Mouse (Mus musculus): ENCODE results near the gene Hspb8. TPM values are rescaled to one million over a fixed set of nuclear protein-coding genes. Genes with fewer than 3 reads are reported as not detected.

The Hspb8 gene
- polyA plus RNA-seq, 1 experiment from 2014 or later = 3.4 TPM

DNA sequence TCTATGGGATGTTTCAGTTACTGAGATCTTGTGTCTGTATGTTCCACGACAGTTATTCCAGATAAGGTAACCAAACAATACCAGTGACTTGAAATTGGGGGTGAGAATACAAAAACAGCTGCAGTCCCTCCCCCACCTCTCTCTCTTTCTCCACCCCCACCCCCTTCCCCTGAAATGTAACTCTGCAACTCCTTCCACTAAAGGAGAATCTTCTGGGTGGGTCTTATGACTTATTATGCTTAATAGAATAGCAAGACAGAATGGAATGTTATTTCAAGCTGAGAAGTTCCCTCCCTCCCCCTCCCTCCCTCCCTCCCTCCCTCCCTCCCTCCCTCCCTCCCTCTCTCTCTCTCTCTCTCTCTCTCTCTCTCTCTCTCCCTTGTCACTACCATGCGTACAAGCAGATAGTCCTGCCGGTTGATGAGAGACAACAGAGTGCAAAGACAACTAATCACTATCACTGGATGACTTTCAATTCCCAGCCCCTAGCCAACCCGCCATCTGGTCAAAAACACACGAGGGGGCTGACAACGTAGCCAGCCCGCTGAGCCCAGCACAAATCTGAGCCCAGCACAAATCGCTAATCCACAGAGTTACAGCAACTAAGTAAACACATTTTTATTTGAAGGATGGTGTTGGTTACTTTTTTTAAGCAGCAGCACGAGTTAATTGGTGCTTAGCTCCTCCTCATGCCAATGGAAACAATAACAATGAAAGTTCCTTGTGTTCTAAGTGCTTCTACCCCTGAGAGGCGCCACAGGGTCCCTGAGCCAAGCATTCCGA is 25.9 kb upstream of the Hspb8 start:
- no peak overlapping the region for H3K9ac ChIP-seq (replicated peaks; ENCODE audit: low read depth, low read length)
- no peaks in the 10 kb centered on the region for H3K27me3 ChIP-seq (ENCODE audit: control insufficient read depth, insufficient read depth, low read length)
- H3K4me2 ChIP-seq (ENCODE audit: low read depth, low read length) = no peak overlapping the region
- ATAC-seq (ENCODE audit: low read depth) = no peak
- H3K36me3 ChIP-seq (ENCODE audit: control insufficient read depth, insufficient read depth, low read length) = no peaks in the 10 kb centered on the region
- H3K9me3 ChIP-seq (ENCODE audit: control insufficient read depth, low read length) = no peaks in the 10 kb centered on the region
- no peak overlapping the region for H3K4me3 ChIP-seq (ENCODE audit: low read depth, low read length)
- no peak overlapping the region for H3K27ac ChIP-seq (ENCODE audit: low read depth, low read length)
- 14% methylated on average over 10 of the region's 11 CpGs for WGBS
- H3K4me1 ChIP-seq (ENCODE audit: control insufficient read depth, insufficient read depth, low read length) = no peaks in the 10 kb centered on the region

DNA sequence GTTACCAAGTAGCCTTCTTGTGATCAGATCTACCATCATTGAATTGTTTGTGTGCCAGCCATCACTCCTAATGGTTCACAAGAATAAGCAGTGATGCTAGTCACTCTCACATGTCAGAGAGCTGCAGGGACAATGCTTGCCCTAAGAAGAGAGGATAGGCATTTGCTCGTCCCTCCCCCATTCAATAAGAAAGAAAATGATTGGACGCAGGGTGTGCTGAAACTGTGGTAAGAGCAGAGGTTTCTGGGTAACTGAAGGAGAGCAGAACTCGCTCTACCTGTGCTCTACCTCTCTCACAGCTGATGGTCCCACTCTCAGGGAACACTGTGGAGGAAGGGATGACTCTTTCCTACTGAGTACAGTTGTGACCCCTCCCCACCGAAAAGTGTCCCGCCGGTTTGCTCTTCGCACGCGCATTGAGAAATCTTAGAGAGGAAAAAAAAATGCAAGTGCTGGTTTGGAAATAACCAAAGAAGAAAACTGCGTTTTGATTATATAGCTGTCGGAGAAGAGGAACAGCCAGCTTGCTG is 25.2 kb upstream of the Hspb8 start:
- Histone ChIP-seq H3K9me3 (ENCODE audit: control insufficient read depth, low read length) (no peaks in the 10 kb centered on the region), H3K27ac (ENCODE audit: low read depth, low read length) (no peak overlapping the region), H3K4me1 (ENCODE audit: control insufficient read depth, insufficient read depth, low read length) (no peaks in the 10 kb centered on the region), H3K36me3 (ENCODE audit: control insufficient read depth, insufficient read depth, low read length) (no peaks in the 10 kb centered on the region), H3K4me3 (ENCODE audit: low read depth, low read length) (no peak overlapping the region), H3K9ac (replicated peaks; ENCODE audit: low read depth, low read length) (no peak overlapping the region), H3K27me3 (ENCODE audit: control insufficient read depth, insufficient read depth, low read length) (no peaks in the 10 kb centered on the region), H3K4me2 (ENCODE audit: low read depth, low read length) (no peak overlapping the region)
- ATAC-seq (ENCODE audit: low read depth) = no peak
- WGBS = 58% methylated on average over 11 of the region's 11 CpGs

DNA sequence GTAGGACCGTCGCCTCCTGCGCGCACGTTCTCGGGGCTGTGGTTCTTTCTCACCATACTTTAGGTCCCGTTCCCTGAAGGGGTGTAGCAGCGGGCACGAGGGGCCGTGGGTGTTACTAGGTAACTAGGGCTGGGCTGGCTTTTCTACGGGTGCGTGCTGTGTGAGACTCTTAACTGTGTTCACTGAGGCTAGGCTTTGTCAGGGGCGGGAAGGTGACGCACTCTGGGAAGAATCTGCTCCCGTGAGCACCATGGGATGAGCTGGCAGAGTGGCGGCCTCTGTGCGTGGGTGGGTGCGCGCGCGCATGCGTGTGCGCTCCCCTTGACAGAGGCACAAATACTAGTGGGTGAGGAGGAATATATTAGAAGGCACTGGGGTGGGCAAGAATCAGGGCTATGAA is 23.9 kb upstream of the Hspb8 start:
- Histone ChIP-seq H3K27ac (ENCODE audit: low read depth, low read length) (no peak overlapping the region), H3K27me3 (ENCODE audit: control insufficient read depth, insufficient read depth, low read length) (no peaks in the 10 kb centered on the region), H3K36me3 (ENCODE audit: control insufficient read depth, insufficient read depth, low read length) (no peaks in the 10 kb centered on the region), H3K4me1 (ENCODE audit: control insufficient read depth, insufficient read depth, low read length) (no peaks in the 10 kb centered on the region), H3K4me2 (ENCODE audit: low read depth, low read length) (no peak overlapping the region), H3K4me3 (ENCODE audit: low read depth, low read length) (no peak overlapping the region), H3K9ac (replicated peaks; ENCODE audit: low read depth, low read length) (no peak overlapping the region), H3K9me3 (ENCODE audit: control insufficient read depth, low read length) (no peaks in the 10 kb centered on the region)
- 60% methylated on average over 23 of the region's 23 CpGs for WGBS
- no peak for ATAC-seq (ENCODE audit: low read depth)

DNA sequence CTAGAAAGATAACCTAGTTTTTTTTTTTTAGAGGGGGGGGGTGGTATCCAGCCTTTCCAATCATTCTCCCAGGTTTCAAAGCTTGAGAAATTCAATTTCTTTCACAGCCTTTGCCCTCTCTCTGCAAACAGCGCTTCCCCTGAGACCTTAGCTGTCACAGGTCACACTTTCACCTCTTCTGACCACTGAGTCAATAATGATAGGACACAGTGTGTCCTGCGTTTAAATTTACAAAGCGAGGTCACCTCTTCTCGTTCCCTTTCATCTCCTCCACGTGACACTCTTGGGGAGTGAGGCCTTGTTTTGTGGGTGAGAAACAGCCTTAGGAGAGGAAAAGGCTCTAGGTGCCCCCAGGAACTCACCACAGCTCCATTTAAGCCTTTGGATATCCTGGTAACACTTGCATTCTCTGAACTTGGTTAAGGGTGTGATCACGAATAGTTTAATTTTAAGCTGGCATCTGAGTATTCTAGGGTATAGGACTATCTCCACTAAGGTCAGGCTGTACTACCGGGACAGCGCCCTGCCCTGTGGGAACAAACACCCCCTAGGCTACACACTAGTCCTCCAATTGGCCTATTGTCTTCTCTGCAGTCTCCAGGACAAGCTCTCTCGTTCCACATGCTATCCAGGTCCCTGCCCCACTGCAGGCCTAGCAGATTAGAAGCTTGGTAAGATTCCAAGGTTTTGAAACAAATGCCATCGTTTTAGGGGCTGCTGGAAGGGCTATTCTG is 23.1 kb upstream of the Hspb8 start:
- H3K4me1 ChIP-seq (ENCODE audit: control insufficient read depth, insufficient read depth, low read length) = no peaks in the 10 kb centered on the region
- H3K27me3 ChIP-seq (ENCODE audit: control insufficient read depth, insufficient read depth, low read length) = no peaks in the 10 kb centered on the region
- H3K27ac ChIP-seq (ENCODE audit: low read depth, low read length) = no peak overlapping the region
- H3K9me3 ChIP-seq (ENCODE audit: control insufficient read depth, low read length) = no peaks in the 10 kb centered on the region
- no peak overlapping the region for H3K9ac ChIP-seq (replicated peaks; ENCODE audit: low read depth, low read length)
- no peak for ATAC-seq (ENCODE audit: low read depth)
- no peaks in the 10 kb centered on the region for H3K36me3 ChIP-seq (ENCODE audit: control insufficient read depth, insufficient read depth, low read length)
- H3K4me2 ChIP-seq (ENCODE audit: low read depth, low read length) = no peak overlapping the region
- no peak overlapping the region for H3K4me3 ChIP-seq (ENCODE audit: low read depth, low read length)
- WGBS = 56% methylated on average over 10 of the region's 10 CpGs

DNA sequence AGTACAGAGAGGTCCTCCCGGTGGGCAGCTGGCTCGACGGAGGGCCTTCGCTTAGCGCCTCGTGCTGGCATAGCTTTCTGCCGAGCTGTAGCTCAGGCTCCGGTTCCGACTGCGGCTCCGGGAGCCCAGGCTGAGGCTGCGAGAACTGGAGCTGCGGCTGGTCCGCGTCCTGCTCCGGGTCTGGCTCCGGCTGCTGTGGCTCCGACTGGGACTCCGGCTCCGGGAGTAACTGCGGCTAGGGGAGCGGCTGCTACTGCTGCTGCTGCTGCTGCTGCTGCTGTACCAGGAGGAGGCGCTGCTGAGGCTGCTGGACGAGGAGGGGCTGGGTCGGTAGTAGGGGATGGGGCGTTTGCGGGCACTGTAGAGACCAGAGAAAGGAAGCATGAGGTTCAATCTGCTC is 21.9 kb upstream of the Hspb8 start:
- H3K4me3 ChIP-seq (ENCODE audit: low read depth, low read length) = no peak overlapping the region
- 59% methylated on average over 27 of the region's 27 CpGs for WGBS
- no peak overlapping the region for H3K27ac ChIP-seq (ENCODE audit: low read depth, low read length)
- no peak for ATAC-seq (ENCODE audit: low read depth)
- no peak overlapping the region for H3K4me2 ChIP-seq (ENCODE audit: low read depth, low read length)
- no peaks in the 10 kb centered on the region for H3K4me1 ChIP-seq (ENCODE audit: control insufficient read depth, insufficient read depth, low read length)
- no peaks in the 10 kb centered on the region for H3K27me3 ChIP-seq (ENCODE audit: control insufficient read depth, insufficient read depth, low read length)
- H3K9ac ChIP-seq (replicated peaks; ENCODE audit: low read depth, low read length) = no peak overlapping the region
- no peaks in the 10 kb centered on the region for H3K9me3 ChIP-seq (ENCODE audit: control insufficient read depth, low read length)
- H3K36me3 ChIP-seq (ENCODE audit: control insufficient read depth, insufficient read depth, low read length) = no peaks in the 10 kb centered on the region

DNA sequence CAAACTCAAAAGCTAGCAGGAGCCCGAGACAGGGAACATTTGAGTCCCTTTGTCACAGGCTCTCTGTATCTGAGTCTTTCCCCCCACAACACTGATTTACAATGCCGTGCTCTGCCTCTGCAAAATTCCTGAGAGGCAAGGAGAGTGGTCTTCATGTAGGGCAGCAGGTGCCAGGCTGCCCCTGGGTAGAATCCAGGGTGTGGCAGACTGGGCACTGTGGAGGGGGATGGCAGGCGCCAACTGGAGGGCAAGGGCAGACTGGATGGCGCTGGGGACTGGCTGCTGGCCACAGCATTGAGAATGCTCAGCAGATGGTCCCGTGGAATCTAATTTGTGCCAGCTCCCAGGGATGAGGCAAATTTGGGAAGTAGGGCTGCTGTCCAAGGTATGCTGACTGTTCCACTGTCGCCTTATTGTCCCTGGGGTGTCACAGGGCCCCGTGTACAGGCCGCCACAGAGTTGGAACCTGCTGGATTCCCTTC is 20.8 kb upstream of the Hspb8 start:
- no peak overlapping the region for H3K4me3 ChIP-seq (ENCODE audit: low read depth, low read length)
- no peak overlapping the region for H3K9ac ChIP-seq (replicated peaks; ENCODE audit: low read depth, low read length)
- no peaks in the 10 kb centered on the region for H3K36me3 ChIP-seq (ENCODE audit: control insufficient read depth, insufficient read depth, low read length)
- H3K4me1 ChIP-seq (ENCODE audit: control insufficient read depth, insufficient read depth, low read length) = no peaks in the 10 kb centered on the region
- H3K4me2 ChIP-seq (ENCODE audit: low read depth, low read length) = no peak overlapping the region
- 62% methylated on average over 8 of the region's 8 CpGs for WGBS
- H3K27me3 ChIP-seq (ENCODE audit: control insufficient read depth, insufficient read depth, low read length) = no peaks in the 10 kb centered on the region
- ATAC-seq (ENCODE audit: low read depth) = peak; percentile 61; the same call in 1 of the 2 replicates
- no peaks in the 10 kb centered on the region for H3K9me3 ChIP-seq (ENCODE audit: control insufficient read depth, low read length)
- H3K27ac ChIP-seq (ENCODE audit: low read depth, low read length) = no peak overlapping the region

DNA sequence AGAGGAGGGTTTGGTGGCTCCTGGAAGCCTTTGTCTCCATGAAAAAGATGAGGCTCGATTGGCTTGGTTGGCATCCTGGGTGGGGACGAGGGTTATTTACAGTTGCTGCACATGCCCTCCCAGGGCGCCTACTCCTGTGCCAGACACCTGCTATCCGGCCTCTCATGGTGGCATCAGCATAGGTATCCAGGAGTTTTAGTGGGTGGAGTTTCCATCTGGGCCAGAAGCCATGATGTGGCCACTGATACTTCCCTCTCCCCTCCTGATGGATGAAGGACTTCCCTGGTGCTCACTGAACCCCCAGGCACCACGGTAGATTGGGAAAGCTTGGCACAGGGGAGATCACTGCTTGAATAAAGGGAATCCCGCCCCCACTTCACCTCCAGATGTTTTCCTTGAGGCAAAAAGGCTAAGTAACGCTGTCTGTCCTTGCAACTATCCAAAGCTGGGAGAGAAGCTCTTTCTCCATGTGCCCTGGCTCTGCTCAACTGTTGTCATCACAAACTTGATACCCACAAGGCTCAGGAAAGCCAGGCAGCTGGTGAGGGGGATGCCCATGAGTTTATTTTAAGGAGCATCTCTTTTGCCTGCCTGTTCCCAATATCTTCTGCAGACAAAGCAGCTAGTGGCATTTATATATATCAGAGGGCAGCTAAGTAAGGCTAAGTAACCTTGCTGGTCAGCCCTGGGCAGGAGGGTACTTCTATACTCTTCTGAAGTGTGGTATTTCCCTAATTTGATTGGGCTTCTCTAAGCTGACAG is 20.2 kb upstream of the Hspb8 start:
- no peak for ATAC-seq (ENCODE audit: low read depth)
- no peak overlapping the region for H3K27ac ChIP-seq (ENCODE audit: low read depth, low read length)
- no peaks in the 10 kb centered on the region for H3K4me1 ChIP-seq (ENCODE audit: control insufficient read depth, insufficient read depth, low read length)
- H3K27me3 ChIP-seq (ENCODE audit: control insufficient read depth, insufficient read depth, low read length) = no peaks in the 10 kb centered on the region
- H3K4me2 ChIP-seq (ENCODE audit: low read depth, low read length) = no peak overlapping the region
- WGBS = 68% methylated on average over 7 of the region's 7 CpGs
- H3K9ac ChIP-seq (replicated peaks; ENCODE audit: low read depth, low read length) = no peak overlapping the region
- no peaks in the 10 kb centered on the region for H3K9me3 ChIP-seq (ENCODE audit: control insufficient read depth, low read length)
- H3K36me3 ChIP-seq (ENCODE audit: control insufficient read depth, insufficient read depth, low read length) = no peaks in the 10 kb centered on the region
- no peak overlapping the region for H3K4me3 ChIP-seq (ENCODE audit: low read depth, low read length)

DNA sequence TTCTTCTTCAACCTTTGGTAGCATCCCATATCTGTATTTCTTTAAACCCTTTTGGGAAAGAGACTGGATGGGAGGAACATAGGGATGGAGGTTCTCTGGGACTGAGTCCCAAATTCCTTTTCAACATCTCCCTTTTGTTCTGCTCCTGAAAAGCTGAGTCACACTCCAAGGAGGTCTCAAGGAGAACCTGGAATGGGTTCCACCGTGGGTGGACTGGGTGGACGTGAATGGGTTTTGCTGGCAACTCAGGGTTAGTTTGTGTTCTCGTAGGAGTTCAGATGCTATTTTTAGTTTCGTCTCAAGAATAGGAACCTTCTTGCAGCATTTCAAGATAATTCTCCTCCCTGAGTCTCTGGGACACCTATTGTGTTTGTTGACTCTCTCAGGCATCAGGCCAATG is 17.6 kb upstream of the Hspb8 start:
- Histone ChIP-seq H3K27me3 (ENCODE audit: control insufficient read depth, insufficient read depth, low read length) (no peaks in the 10 kb centered on the region), H3K4me1 (ENCODE audit: control insufficient read depth, insufficient read depth, low read length) (no peaks in the 10 kb centered on the region), H3K9ac (replicated peaks; ENCODE audit: low read depth, low read length) (no peak overlapping the region), H3K4me3 (ENCODE audit: low read depth, low read length) (no peak overlapping the region), H3K4me2 (ENCODE audit: low read depth, low read length) (no peak overlapping the region), H3K36me3 (ENCODE audit: control insufficient read depth, insufficient read depth, low read length) (no peaks in the 10 kb centered on the region), H3K9me3 (ENCODE audit: control insufficient read depth, low read length) (no peaks in the 10 kb centered on the region), H3K27ac (ENCODE audit: low read depth, low read length) (no peak overlapping the region)
- 82% methylated on average over 4 of the region's 4 CpGs for WGBS
- no peak for ATAC-seq (ENCODE audit: low read depth)

Data from neural tube, embryonic 14.5 days (tissue).